ENCODE assay signal across 20 mouse cellular contexts in the genomic region with DNA sequence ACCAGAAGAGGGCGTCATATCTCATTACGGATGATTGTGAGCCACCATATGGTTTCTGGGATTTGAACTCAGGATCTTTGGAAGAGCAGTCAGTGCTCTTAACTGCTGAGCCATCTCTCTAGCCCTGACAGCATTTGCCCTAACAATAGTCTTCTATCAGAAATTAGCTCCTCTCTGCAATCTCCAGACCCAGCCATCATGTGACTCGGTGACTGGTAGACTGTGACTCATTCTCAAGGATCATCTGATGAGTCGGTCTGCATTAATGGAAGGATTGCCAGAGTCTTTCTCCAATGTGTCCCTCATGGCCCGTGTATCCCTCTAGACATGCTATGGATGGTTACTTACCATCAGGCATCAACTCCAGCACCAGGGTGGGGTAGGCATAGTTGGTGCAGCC. TPM values are rescaled to one million over a fixed set of nuclear protein-coding genes. Genes with fewer than 3 reads are reported as not detected.
"Had no signal": no experiment of that assay in that cellular context is flagged by ENCODE, and none has a peak within 500 bp of the region (broad histone marks: within the 10 kb centered on the region; RNA-seq: fewer than 3 reads in every experiment).

No protein-coding gene starts in this region.

RNA-seq across cellular contexts. Expression of a gene that starts 38.7 kb away (rescaled TPM):
- polyA plus RNA-seq: cortical plate, adult 2 months; embryonic facial prominence, embryonic 10.5 days; embryonic facial prominence, embryonic 11.5 days; embryonic facial prominence, embryonic 13.5 days; embryonic facial prominence, embryonic 14.5 days; embryonic facial prominence, embryonic 15.5 days; erythroblast, embryonic 14.5 days; forebrain, embryonic 10.5 days; forebrain, embryonic 11.5 days; forebrain, embryonic 12.5 days; forebrain, embryonic 13.5 days; forebrain, embryonic 14.5 days; forebrain, embryonic 15.5 days; forebrain, embryonic 16.5 days; forebrain, postnatal 0 days; frontal cortex, adult 2 months; gonadal fat pad, adult 2 months; heart, adult 2 months; heart, embryonic 10.5 days; heart, embryonic 11.5 days had no signal
